ENCODE assay signal across 9 mouse cellular contexts in genomic region chr10:40499314-40500252, GRCm38 (mm10).
DNase-seq lines count a peak whose midpoint lies in the region; ATAC-seq and TF ChIP-seq lines count a peak whose summit lies in the region.
"Had no signal": no experiment of that assay in that cellular context is flagged by ENCODE, and none has a peak within 500 bp of the region (broad histone marks: within the 10 kb centered on the region; RNA-seq: fewer than 3 reads in every experiment).

No protein-coding gene starts in this region.

- H3K4me2 ChIP-seq in hindbrain, postnatal 0 days (ENCODE audit: low read depth, low read length) = no peak overlapping the region
- H3K4me2 ChIP-seq in lung, postnatal 0 days (replicated peaks; ENCODE audit: low read depth, low read length) = 0 out of 2 replicates have a peak overlapping the region, but pooled peaks have one; percentile 11

- DNase-seq in ovary, adult 18-20 months (ENCODE audit: low spot score) = peak; percentile 31
- DNase-seq in ovary, postnatal 14 days (ENCODE audit: low spot score) = no peak
- DNase-seq in forelimb bud, embryonic 11.5 days (ENCODE audit: low read depth, low spot score) = peak; percentile 21
- DNase-seq in hindbrain, postnatal 0 days (ENCODE audit: low spot score) = peak; percentile 75
- peak; percentile 77 to 85 for DNase-seq in layer of hippocampus, postnatal 36 days
- DNase-seq in lung, postnatal 0 days (ENCODE audit: low spot score) = peak; percentile 74
- DNase-seq in thymus, postnatal 4 days = peak; percentile 64

- TF ChIP-seq EP300 in lung, postnatal 0 days (IDR thresholded peaks at IDR 0.05) = no peak

- H3K9me3 ChIP-seq in hindbrain, postnatal 0 days (ENCODE audit: low read length) = no peaks in the 10 kb centered on the region
- no peaks in the 10 kb centered on the region for H3K9me3 ChIP-seq in lung, postnatal 0 days (ENCODE audit: low read length)

- no peak overlapping the region for H3K4me3 ChIP-seq in hindbrain, postnatal 0 days (ENCODE audit: low read length)
- no peak overlapping the region for H3K4me3 ChIP-seq in lung, postnatal 0 days (ENCODE audit: low read depth, low read length)
- H3K4me3 ChIP-seq in olfactory bulb, adult 2 months (ENCODE audit: insufficient read depth, low read depth, low read length) = no peak overlapping the region

- ATAC-seq in hindbrain, postnatal 0 days = peak; percentile 95
- peak; percentile 86 for ATAC-seq in lung, postnatal 0 days

- 41% methylated on average over 18 of the region's 18 CpGs for WGBS in hindbrain, postnatal 0 days
- 23% methylated on average over 18 of the region's 18 CpGs for WGBS in lung, postnatal 0 days
- WGBS in olfactory bulb, adult 2 months = 49% methylated on average over 18 of the region's 18 CpGs

- no peak for TF ChIP-seq POLR2A in olfactory bulb, adult 2 months (IDR thresholded peaks at IDR 0.05; ENCODE audit: insufficient read depth, low read depth, low read length)

- H3K27me3 ChIP-seq in hindbrain, postnatal 0 days (ENCODE audit: insufficient read depth, low read length) = no peaks in the 10 kb centered on the region
- no peaks in the 10 kb centered on the region for H3K27me3 ChIP-seq in lung, postnatal 0 days (replicated peaks; ENCODE audit: insufficient read depth, low read length)
- H3K27me3 ChIP-seq: CH12.LX had no signal

- H3K9ac ChIP-seq in hindbrain, postnatal 0 days (replicated peaks; ENCODE audit: low read length) = no peak overlapping the region
- H3K9ac ChIP-seq in lung, postnatal 0 days (replicated peaks; ENCODE audit: low read depth) = no peak overlapping the region

- H3K27ac ChIP-seq in hindbrain, postnatal 0 days = peak overlapping the region; percentile 66
- H3K27ac ChIP-seq in lung, postnatal 0 days (ENCODE audit: low read length) = peak overlapping the region; percentile 82
- peak overlapping the region; percentile 35 for H3K27ac ChIP-seq in olfactory bulb, adult 2 months (ENCODE audit: insufficient read depth, low read depth, low read length)

- no peak for TF ChIP-seq CTCF in hindbrain, postnatal 0 days (IDR thresholded peaks at IDR 0.05; ENCODE audit: low read depth)
- TF ChIP-seq CTCF in lung, postnatal 0 days (IDR thresholded peaks at IDR 0.05) = no peak
- TF ChIP-seq CTCF in olfactory bulb, adult 2 months (IDR thresholded peaks at IDR 0.05; ENCODE audit: insufficient read depth, low read depth, low read length) = no peak

- H3K4me1 ChIP-seq in hindbrain, postnatal 0 days (ENCODE audit: insufficient read depth, low read length) = no peaks in the 10 kb centered on the region
- 0 out of 2 replicates have a peak, but pooled peaks cover 5% of the 10 kb centered on the region for H3K4me1 ChIP-seq in lung, postnatal 0 days (ENCODE audit: insufficient read depth, low read depth, low read length)
- H3K4me1 ChIP-seq in olfactory bulb, adult 2 months (ENCODE audit: control insufficient read depth, insufficient read depth, low read length) = peaks cover 3% of the 10 kb centered on the region; the same call in 1 of the 2 replicates

- no peaks in the 10 kb centered on the region for H3K36me3 ChIP-seq in hindbrain, postnatal 0 days (ENCODE audit: insufficient read depth, low read length)
- no peaks in the 10 kb centered on the region for H3K36me3 ChIP-seq in lung, postnatal 0 days (ENCODE audit: insufficient read depth, low read length)
